Mouse (Mus musculus) stomach, postnatal 0 days (tissue): Measurements from ENCODE around the gene Osbpl8.

Experiments used
- CTCF ChIP-seq: IDR thresholded peaks from 2 replicates; pipeline ENCODE4 v1.5.1; 2016; ENCODE audit warnings: antibody characterized with exemption, low read depth, mild to moderate bottlenecking, moderate library complexity
- EP300 ChIP-seq: optimal IDR thresholded peaks from 2 replicates; pipeline ENCODE3; 2016; ENCODE audit warnings: antibody characterized with exemption

DNA sequence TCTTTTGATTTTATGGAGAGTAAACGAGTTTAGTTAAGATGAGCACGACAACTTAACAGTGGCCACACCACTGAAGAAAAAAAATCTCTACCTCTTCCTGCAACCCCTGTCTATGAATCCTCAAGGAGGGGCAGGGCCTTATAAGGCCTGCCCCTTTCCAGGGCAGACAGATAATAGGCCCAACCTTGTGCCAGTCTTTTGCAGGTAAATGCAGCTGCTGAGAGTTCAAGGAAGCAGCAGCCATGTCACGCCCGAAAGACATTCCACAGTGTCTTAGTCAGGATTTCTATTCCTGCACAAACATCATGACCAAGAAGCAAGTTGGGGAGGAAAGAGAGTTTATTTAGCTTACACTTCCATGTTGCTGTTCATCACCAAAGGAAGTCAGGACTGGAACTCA, 26.6 kb upstream of the Osbpl8 start:
- TF ChIP-seq CTCF, result no peak
- TF ChIP-seq EP300, result no peak
